Mouse (Mus musculus): ENCODE results near the gene Usp24.

The Usp24 gene

GRCm38 (mm10) chr4:106428616-106429015, 112.6 kb downstream of the Usp24 start:
- DNase-seq (ENCODE audit: low spot score in 2 of 2) = no peak

- DNase-seq (ENCODE audit: low spot score in 2 of 2) = no peak
Measured at GRCm38 (mm10) chr4:106429106-106429505, 113.1 kb downstream of the Usp24 start.

DNA sequence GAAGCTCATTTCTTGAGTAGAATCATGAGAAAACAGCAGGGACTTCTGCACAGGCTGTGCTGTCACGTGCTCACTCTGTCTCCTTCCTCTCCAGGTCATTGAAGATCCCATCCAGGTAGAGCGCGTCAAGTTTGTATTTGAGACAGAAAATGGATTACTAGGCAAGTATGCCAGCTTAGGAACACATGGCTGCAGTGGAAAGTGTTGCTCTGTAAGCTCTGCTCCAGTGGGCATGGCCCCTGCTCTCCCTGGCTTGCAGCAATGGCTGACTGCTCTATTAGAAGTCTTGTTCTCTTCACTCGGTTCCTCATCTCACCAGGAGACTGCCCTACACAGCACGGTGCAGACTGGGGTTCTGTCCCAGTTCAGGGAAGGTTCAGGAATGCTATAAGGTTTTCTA, 114.4 kb downstream of the Usp24 start:
- DNase-seq (ENCODE audit: low spot score in 2 of 2) = no peak

- no peak for DNase-seq (ENCODE audit: low spot score in 2 of 2)
Measured at GRCm38 (mm10) chr4:106435426-106435825, 119.4 kb downstream of the Usp24 start.

- DNase-seq (ENCODE audit: low spot score in 2 of 2) = no peak
Measured at GRCm38 (mm10) chr4:106436475-106436874, 120.5 kb downstream of the Usp24 start.

DNA sequence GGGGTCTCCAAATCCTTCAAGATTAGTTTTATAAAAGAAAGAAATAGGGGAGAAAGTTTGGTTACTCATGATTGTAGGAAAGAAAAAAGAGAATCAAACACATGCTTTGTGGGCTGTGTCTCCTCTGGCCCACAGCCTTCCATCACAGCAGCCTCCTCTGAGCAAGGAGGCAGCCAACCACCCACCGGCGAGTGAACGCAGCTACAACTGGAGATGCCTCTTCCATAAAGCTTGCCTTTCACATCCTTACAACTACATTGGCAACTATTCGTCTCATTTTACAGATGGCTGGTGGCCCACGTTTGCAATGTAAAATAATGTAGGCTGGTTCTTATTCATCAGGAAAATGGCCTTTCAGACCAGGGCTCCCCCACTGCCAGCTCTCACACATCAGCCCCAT, 121.2 kb downstream of the Usp24 start:
- no peak for DNase-seq (ENCODE audit: low spot score in 2 of 2)

- peak in 1 of 2 experiments; percentile 67 for DNase-seq (ENCODE audit: low spot score in 2 of 2)
Measured at GRCm38 (mm10) chr4:106438763-106439162, 122.8 kb downstream of the Usp24 start.

DNA sequence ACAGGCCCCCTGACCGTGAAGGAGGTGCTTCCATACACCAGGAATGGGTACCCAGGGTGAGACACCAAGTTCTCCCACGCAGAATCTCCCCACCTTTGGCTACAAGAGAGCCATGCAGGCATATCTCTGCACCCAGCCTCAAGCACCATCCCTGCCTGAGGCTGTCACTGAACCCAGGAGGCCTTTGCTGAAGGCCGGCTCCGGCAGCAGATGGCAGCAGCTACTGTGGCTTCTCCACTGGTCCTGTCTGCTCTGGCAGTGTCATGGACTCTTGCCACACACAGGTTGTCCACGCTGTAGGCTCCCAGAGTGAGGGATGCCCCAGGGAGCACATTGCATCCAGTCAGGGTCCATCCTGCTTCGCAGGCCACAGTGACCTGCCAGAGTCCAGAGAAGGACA, 127.2 kb downstream of the Usp24 start:
- DNase-seq (ENCODE audit: low spot score in 2 of 2) = no peak

DNA sequence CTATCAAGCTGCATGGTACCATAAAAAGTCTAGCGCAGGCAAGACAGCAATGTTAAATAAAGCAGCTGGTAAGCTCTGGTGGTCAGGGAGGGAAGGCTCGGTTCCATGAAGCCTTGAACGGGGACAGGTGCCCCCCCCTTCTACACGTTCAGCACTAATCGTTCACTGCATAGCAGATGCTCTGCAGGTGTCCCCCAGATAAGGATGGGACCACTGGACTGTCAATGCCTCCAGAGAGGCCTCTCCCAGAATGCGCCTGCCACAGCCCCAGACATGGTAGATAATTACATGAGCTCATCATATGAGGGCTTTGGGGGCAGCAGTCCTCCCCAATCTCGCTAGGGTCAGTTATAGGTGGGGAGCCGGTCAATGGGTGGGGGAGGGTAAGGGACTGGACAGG, 133.3 kb downstream of the Usp24 start:
- DNase-seq (ENCODE audit: low spot score in 2 of 2) = no peak

- peak in 1 of 2 experiments; percentile 66 for DNase-seq (ENCODE audit: low spot score in 2 of 2)
Measured at GRCm38 (mm10) chr4:106452401-106452800, 136.4 kb downstream of the Usp24 start.

DNA sequence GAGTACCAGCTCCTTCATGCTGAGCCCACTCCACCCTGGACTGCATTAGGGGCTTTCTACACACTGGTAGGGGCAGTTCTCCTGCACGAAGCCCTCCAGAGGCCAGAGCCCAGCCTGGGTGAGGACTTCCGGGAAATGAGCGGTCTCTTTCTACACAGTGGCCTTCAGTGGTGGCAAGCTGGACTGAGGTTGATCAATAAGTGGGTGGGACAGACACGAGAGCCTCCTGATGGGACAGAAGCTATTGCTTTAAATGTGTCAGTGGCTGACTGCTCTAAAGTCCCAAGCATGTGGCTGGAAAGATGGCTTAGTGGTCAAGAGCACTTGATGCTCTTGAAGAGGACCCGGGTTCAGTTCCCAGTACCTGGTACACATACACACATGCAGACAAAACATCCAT, 137.1 kb downstream of the Usp24 start:
- DNase-seq (ENCODE audit: low spot score in 2 of 2) = no peak

DNA sequence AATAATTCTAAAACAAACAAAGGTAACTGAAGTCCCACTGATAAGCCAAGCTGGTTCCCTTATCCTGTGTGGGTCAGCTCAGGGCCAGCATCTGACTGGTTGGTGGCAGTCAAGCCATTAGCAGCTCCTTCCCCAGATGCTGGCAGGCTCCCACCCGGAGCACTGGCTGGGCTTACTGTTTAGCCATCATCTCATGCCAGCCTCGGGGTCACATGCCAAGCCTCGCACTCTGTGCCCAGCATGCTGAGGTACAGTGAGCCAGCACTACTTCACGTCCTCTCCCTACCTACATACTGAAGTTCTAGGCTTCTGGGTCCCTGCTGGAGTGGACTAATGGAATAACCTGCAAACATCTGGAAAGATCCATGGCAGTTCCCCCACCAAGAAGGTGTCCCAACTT, 137.5 kb downstream of the Usp24 start:
- DNase-seq (ENCODE audit: low spot score in 2 of 2) = no peak

DNA sequence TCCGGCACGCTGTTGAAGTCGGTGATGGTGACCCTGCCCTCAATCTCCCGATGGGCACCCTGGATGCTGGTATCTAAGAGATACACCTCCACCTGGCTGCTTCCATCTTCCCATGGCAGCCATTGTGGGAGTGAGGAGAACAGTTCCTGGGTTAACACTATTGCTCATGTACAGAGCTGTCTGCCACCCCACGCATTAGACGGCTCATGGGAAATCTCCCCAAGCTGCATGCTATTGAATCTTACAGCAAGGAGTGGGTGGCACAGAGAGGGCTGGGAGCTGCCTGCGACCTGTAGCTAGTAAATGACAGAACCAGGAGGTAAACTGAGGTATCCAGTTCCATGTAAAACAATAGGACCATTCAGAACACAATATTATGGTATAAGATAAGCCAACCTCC, 138.5 kb downstream of the Usp24 start:
- DNase-seq (ENCODE audit: low spot score in 2 of 2) = no peak

DNA sequence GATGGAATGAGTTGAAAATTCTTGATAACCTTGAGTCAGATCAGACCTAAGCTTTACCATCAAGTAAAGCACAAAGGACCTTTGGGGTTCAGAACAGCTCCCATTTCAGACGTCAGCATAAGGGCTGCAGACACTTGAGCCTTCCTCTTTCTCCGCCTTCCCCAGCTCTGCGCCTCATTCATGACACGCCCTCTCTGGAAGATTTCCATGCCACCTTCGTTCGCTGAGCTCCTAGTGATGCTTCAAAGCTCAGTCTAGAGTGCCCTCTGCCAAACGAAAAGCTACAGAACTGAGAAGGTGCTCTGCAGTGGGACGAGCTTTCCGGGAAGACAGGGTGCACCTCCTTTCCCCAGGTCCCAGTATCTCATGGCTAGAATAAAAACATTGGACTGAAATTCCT, 146.0 kb downstream of the Usp24 start:
- no peak for DNase-seq (ENCODE audit: low spot score in 2 of 2)

DNA sequence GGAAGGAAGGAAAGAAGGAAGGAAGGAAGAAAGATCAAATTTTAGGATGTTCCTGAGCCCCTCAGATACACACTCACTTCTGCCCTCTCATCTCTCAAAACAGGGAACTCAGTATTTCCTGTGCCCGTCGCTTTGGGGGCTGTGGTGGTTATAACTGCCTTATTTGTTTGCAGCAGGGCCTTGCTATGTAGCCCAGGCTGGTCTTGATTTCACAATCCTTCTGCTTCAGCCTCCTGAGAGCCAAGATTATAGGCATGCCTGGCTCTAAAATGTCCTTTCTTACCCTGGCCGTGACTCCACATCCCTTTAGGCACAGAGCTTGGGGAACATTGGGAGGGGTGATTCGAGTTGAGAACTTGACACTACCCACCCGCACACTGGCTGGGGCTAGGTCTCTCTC, 146.5 kb downstream of the Usp24 start:
- DNase-seq (ENCODE audit: low spot score in 2 of 2) = no peak

GRCm38 (mm10) chr4:106463174-106463801, 147.3 kb downstream of the Usp24 start:
- no peak for DNase-seq (ENCODE audit: low spot score in 2 of 2)

GRCm38 (mm10) chr4:106467420-106468110, 151.6 kb downstream of the Usp24 start:
- no peak for DNase-seq (ENCODE audit: low spot score in 2 of 2)

DNA sequence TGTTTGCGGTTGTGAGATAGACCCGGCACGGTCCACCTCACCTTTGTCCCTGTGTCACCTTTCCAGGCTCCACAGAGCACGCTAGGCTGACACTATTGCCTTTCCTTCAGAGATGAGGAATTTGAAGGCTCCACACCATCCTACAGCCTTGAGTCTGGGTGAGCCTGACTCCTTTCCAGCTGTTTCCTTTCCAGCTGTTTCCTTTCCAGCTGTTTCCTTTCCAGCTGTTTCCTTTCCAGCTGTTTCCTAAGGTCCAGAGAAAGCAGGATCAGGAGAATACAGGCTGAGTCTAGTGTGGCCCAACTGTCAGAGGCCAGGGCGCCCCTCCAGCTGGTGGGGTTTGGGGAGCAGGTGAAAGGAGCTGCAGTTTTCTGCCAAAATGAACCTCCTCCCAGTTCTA, 154.9 kb downstream of the Usp24 start:
- no peak for DNase-seq (ENCODE audit: low spot score in 2 of 2)

GRCm38 (mm10) chr4:106472335-106472734, 156.3 kb downstream of the Usp24 start:
- DNase-seq (ENCODE audit: low spot score in 2 of 2) = peak; percentile 68 to 89

DNA sequence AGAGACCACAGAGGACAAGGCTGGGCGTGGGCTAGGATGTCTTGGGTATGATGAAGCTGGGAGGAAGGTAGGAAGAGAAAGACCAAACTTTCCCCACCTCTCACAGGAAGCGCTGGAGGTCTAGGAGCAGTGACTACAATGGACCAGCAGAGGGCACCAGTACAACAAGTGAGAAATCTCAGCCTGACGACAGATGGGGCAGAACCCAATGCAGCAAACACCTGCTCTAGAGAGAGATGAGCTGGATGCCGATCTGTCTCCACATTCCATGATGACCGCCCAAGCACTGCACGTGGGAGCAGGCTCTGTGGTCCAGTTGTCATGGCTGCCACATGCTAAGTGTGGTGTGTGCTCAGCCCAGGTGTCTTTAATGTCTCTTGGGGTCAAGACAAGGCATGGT, 158.2 kb downstream of the Usp24 start:
- DNase-seq (ENCODE audit: low spot score in 2 of 2) = peak; percentile 56 to 72

DNA sequence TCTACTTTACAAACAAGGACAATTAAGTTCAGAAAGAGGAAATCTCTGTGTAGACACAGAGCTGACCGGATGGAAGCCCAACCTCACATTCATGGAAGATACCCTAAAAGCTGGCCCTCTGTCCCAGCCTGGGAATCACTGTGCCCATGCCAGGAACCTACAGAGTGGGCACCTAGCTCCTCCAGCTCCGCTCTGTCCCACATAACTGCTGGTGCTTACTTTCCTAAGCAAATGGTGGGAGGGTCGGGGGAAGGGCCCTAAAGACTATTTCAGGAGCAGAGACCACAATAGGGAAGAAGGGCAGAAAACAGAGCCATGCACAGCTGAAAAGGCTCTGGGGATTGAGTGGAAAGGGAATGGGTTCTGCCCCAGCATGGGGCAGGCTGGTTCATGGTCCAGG, 164.5 kb downstream of the Usp24 start:
- DNase-seq (ENCODE audit: low spot score in 2 of 2) = no peak

GRCm38 (mm10) chr4:106483215-106483727, 167.3 kb downstream of the Usp24 start:
- DNase-seq (ENCODE audit: low spot score in 2 of 2) = no peak

GRCm38 (mm10) chr4:106483831-106484230, 167.8 kb downstream of the Usp24 start:
- DNase-seq (ENCODE audit: low spot score in 2 of 2) = no peak

Data from frontal cortex, postnatal 36 days (tissue).